Mouse (Mus musculus) heart, postnatal 0 days (tissue): ENCODE results near the gene Syne2. TPM values are rescaled to one million over a fixed set of nuclear protein-coding genes. Genes with fewer than 3 reads are reported as not detected.

Experiments
- ATAC-seq: fragments of 200-750 bp; cut with Nextera tagmentation; 2 replicates; pipeline ENCODE4 v1.8.0; 2017; ENCODE audit warnings: low read depth, moderate number of reproducible peaks, moderate library complexity; ENCODE audit not compliant: insufficient read depth
- DNase-seq: peaks from one replicate; pipeline ENCODE4 v3.0.0-alpha.2; 2016; ENCODE audit warnings: low spot score
- H3K27ac ChIP-seq: fragments of 300-500 bp; sonication (generic); 2 replicates; pipeline ENCODE4 v1.5.1; 2014; ENCODE audit warnings: low read depth, mild to moderate bottlenecking
- H3K27me3 ChIP-seq: fragments of 300-500 bp; sonication (generic); 2 replicates; pipeline ENCODE4 v1.6.1; 2014; ENCODE audit warnings: low read length, mixed read lengths; ENCODE audit not compliant: control insufficient read depth, insufficient read depth
- H3K36me3 ChIP-seq: fragments of 300-500 bp; sonication (generic); replicated peaks from 2 replicates; pipeline ENCODE4 v1.6.1; 2014; ENCODE audit warnings: low read length, mixed read lengths; ENCODE audit not compliant: control insufficient read depth, insufficient read depth
- H3K4me1 ChIP-seq: fragments of 300-500 bp; sonication (generic); 2 replicates; pipeline ENCODE4 v1.6.1; 2014; ENCODE audit warnings: antibody characterized with exemption; ENCODE audit not compliant: control insufficient read depth, insufficient read depth
- H3K4me2 ChIP-seq: fragments of 300-500 bp; sonication (generic); 2 replicates; pipeline ENCODE4 v1.6.1; 2014; ENCODE audit warnings: low read depth, mild to moderate bottlenecking, low read length, moderate library complexity
- H3K4me3 ChIP-seq: fragments of 300-500 bp; sonication (generic); 2 replicates; pipeline ENCODE4 v1.5.1; 2014; ENCODE audit warnings: low read depth, low read length
- H3K9ac ChIP-seq: fragments of 300-500 bp; sonication (generic); replicated peaks from 2 replicates; pipeline ENCODE4 v1.6.1; 2014; ENCODE audit warnings: low read depth, low read length, mixed read lengths
- H3K9me3 ChIP-seq: fragments of 300-500 bp; sonication (generic); replicated peaks from 2 replicates; pipeline ENCODE4 v1.6.1; 2016; ENCODE audit warnings: low read length; ENCODE audit not compliant: control insufficient read depth
- CTCF ChIP-seq: IDR thresholded peaks from 2 replicates; pipeline ENCODE4 v1.5.1; 2016; ENCODE audit warnings: antibody characterized with exemption, control low read depth, low read depth
- EP300 ChIP-seq: IDR thresholded peaks from 2 replicates; pipeline ENCODE4 v1.6.1; 2016; ENCODE audit warnings: antibody characterized with exemption, low read depth
- WGBS: fragments of 180-500 bp; shearing (Covaris S2); extraction: QIAGEN DNeasy Blood & Tissue Kit; methylation state at CpG from one replicate; pipeline ENCODE4 v1.1.7; 2014; 5-methylcytosine and 5-hydroxymethylcytosine counted together
- polyA plus RNA-seq: library from polyadenylated mRNA; unstranded; fragments of >200 nt; fragmentation: Nextera tagmentation; extraction: Ambion mirVana; gene quantifications from 2 replicates; pipeline ENCODE4 v1.2.1, GENCODE M21; 2015
- total RNA-seq: library from RNA; depleted of rRNA; stranded (reverse); fragments of >200 nt; gene quantifications from 2 replicates; pipeline ENCODE4 v1.2.3, GENCODE M21; 2014; ENCODE audit warnings: low replicate concordance

Gene Syne2
- total and polyA plus RNA-seq, 2 experiments from 2014 or later = 22.9 to 34.7 TPM

GRCm38 (mm10) chr12:75918914-75919313 is 101.0 kb downstream of the Syne2 start:
- Histone ChIP-seq H3K9ac (no peak overlapping the region), H3K4me3 (no peak overlapping the region), H3K9me3 (no peaks in the 10 kb centered on the region), H3K4me1 (no peaks in the 10 kb centered on the region), H3K27me3 (no peaks in the 10 kb centered on the region), H3K4me2 (no peak overlapping the region), H3K36me3 (peaks cover 46% of the 10 kb centered on the region), H3K27ac (no peak overlapping the region)
- ATAC-seq (0 out of 2 replicates have a peak, but pooled peaks have one; percentile 55), DNase-seq (peak; percentile 69)
- TF ChIP-seq EP300 (no peak), CTCF (peak; percentile 45; the same call in 1 of the 2 replicates)
- 39% methylated on average over 6 of the region's 6 CpGs for WGBS

GRCm38 (mm10) chr12:75922900-75923299 is 105.0 kb downstream of the Syne2 start:
- H3K9ac ChIP-seq = no peak overlapping the region
- no peak overlapping the region for H3K4me2 ChIP-seq
- H3K27ac ChIP-seq = no peak overlapping the region
- H3K27me3 ChIP-seq = no peaks in the 10 kb centered on the region
- 49% methylated on average over 11 of the region's 11 CpGs for WGBS
- H3K4me3 ChIP-seq = no peak overlapping the region
- peaks cover 67% of the 10 kb centered on the region for H3K36me3 ChIP-seq
- DNase-seq (peak; percentile 30), ATAC-seq (peak; percentile 62)
- no peaks in the 10 kb centered on the region for H3K4me1 ChIP-seq
- H3K9me3 ChIP-seq = no peaks in the 10 kb centered on the region
- TF ChIP-seq EP300 (no peak), CTCF (no peak)

GRCm38 (mm10) chr12:75924852-75925251 is 106.9 kb downstream of the Syne2 start:
- Histone ChIP-seq H3K4me2 (no peak overlapping the region), H3K9me3 (no peaks in the 10 kb centered on the region), H3K4me3 (no peak overlapping the region), H3K27ac (no peak overlapping the region), H3K36me3 (peaks cover 82% of the 10 kb centered on the region), H3K9ac (no peak overlapping the region), H3K4me1 (no peaks in the 10 kb centered on the region), H3K27me3 (no peaks in the 10 kb centered on the region)
- TF ChIP-seq CTCF = no peak
- TF ChIP-seq EP300 = no peak
- DNase-seq = no peak
- 88% methylated on average over 11 of the region's 11 CpGs for WGBS
- no peak for ATAC-seq

GRCm38 (mm10) chr12:75927596-75927995 is 109.7 kb downstream of the Syne2 start:
- ATAC-seq (peak; percentile 44; the same call in 1 of the 2 replicates), DNase-seq (no peak)
- Histone ChIP-seq H3K9ac (no peak overlapping the region), H3K27ac (no peak overlapping the region), H3K4me2 (no peak overlapping the region), H3K4me3 (no peak overlapping the region), H3K9me3 (no peaks in the 10 kb centered on the region), H3K27me3 (no peaks in the 10 kb centered on the region), H3K36me3 (peaks cover 89% of the 10 kb centered on the region), H3K4me1 (no peaks in the 10 kb centered on the region)
- TF ChIP-seq EP300 (no peak), CTCF (no peak)
- 64% methylated on average over 1 of the region's 1 CpGs for WGBS

- no peak for TF ChIP-seq EP300
- TF ChIP-seq CTCF = no peak
- H3K4me2 ChIP-seq = no peak overlapping the region
- H3K36me3 ChIP-seq = peaks cover 72% of the 10 kb centered on the region
- ATAC-seq (no peak), DNase-seq (no peak)
- H3K9ac ChIP-seq = no peak overlapping the region
- H3K27me3 ChIP-seq = no peaks in the 10 kb centered on the region
- H3K9me3 ChIP-seq = no peaks in the 10 kb centered on the region
- H3K27ac ChIP-seq = no peak overlapping the region
- no peaks in the 10 kb centered on the region for H3K4me1 ChIP-seq
- WGBS = 71% methylated on average over 4 of the region's 4 CpGs
- no peak overlapping the region for H3K4me3 ChIP-seq
Measured at GRCm38 (mm10) chr12:75933561-75933960, 115.6 kb downstream of the Syne2 start.

GRCm38 (mm10) chr12:75951328-75951727 is 133.4 kb downstream of the Syne2 start:
- 60% methylated on average over 5 of the region's 5 CpGs for WGBS
- H3K4me3 ChIP-seq = no peak overlapping the region
- no peak overlapping the region for H3K4me2 ChIP-seq
- peak; percentile 64 for TF ChIP-seq CTCF
- TF ChIP-seq EP300 = no peak
- no peaks in the 10 kb centered on the region for H3K27me3 ChIP-seq
- H3K9ac ChIP-seq = no peak overlapping the region
- ATAC-seq (no peak), DNase-seq (no peak)
- no peaks in the 10 kb centered on the region for H3K4me1 ChIP-seq
- no peaks in the 10 kb centered on the region for H3K9me3 ChIP-seq
- H3K27ac ChIP-seq = no peak overlapping the region
- peaks cover 62% of the 10 kb centered on the region for H3K36me3 ChIP-seq
